ENCODE assay signal across 30 mouse cellular contexts in genomic region chr1:86459371-86459770, GRCm38 (mm10). TPM values are rescaled to one million over a fixed set of nuclear protein-coding genes. Genes with fewer than 3 reads are reported as not detected.
DNase-seq lines count a peak whose midpoint lies in the region; ATAC-seq and TF ChIP-seq lines count a peak whose summit lies in the region.
"Had no signal": no experiment of that assay in that cellular context is flagged by ENCODE, and none has a peak within 500 bp of the region (broad histone marks: within the 10 kb centered on the region; RNA-seq: fewer than 3 reads in every experiment).

No protein-coding gene starts in this region.

- DNase-seq in adrenal gland, adult 2 months: peak; percentile 31
- no peak for DNase-seq in adrenal gland, postnatal 10 days
- DNase-seq in 3T3-L1 (ENCODE audit: low read depth, low spot score) (peak; percentile 25), NIH3T3 (ENCODE audit: low read depth) (peak; percentile 67)
- DNase-seq in forebrain, postnatal 0 days: no peak
- DNase-seq in cerebellum, postnatal 14 days: no peak
- DNase-seq in hindbrain, embryonic 10.5 days (ENCODE audit: low spot score): no peak
- DNase-seq: adrenal gland, adult 8-10 months; adrenal gland, postnatal 14 days; adrenal gland, postnatal 25 days; adrenal gland, postnatal 36 days; B cell, adult 2 months; cerebellum, adult 11 months; cerebellum, adult 11-12 months; cerebellum, adult 18-20 months; cerebellum, adult 2 months; cerebellum, adult 8-10 months; cerebellum, adult 9-10 months had no signal

- no peak overlapping the region for H3K27ac ChIP-seq in forebrain, postnatal 0 days (ENCODE audit: low read depth, low read length)
- H3K27ac ChIP-seq in hindbrain, embryonic 10.5 days: no peak overlapping the region

- H3K36me3 ChIP-seq in forebrain, postnatal 0 days (ENCODE audit: insufficient read depth): no peaks in the 10 kb centered on the region
- no peaks in the 10 kb centered on the region for H3K36me3 ChIP-seq in hindbrain, embryonic 10.5 days
- H3K36me3 ChIP-seq: G1E had no signal

- no peak overlapping the region for H3K9ac ChIP-seq in forebrain, postnatal 0 days

- 83% methylated on average over 4 of the region's 4 CpGs for WGBS in forebrain, postnatal 0 days
- 89% methylated on average over 4 of the region's 4 CpGs for WGBS in hindbrain, embryonic 10.5 days

- H3K4me3 ChIP-seq in forebrain, postnatal 0 days (ENCODE audit: low read depth, low read length): no peak overlapping the region
- no peak overlapping the region for H3K4me3 ChIP-seq in hindbrain, embryonic 10.5 days

- TF ChIP-seq CTCF in forebrain, postnatal 0 days (IDR thresholded peaks at IDR 0.05; ENCODE audit: low read depth): no peak

- no peaks in the 10 kb centered on the region for H3K4me1 ChIP-seq in forebrain, postnatal 0 days (ENCODE audit: insufficient read depth)
- peaks cover 7% of the 10 kb centered on the region for H3K4me1 ChIP-seq in hindbrain, embryonic 10.5 days (replicated peaks)

- no peaks in the 10 kb centered on the region for H3K9me3 ChIP-seq in forebrain, postnatal 0 days (ENCODE audit: low read length)
- H3K9me3 ChIP-seq in hindbrain, embryonic 10.5 days: peaks cover 5% of the 10 kb centered on the region; the same call in 1 of the 2 replicates
- H3K9me3 ChIP-seq: G1E had no signal

- no peak overlapping the region for H3K4me2 ChIP-seq in forebrain, postnatal 0 days (ENCODE audit: low read depth)

- no peaks in the 10 kb centered on the region for H3K27me3 ChIP-seq in forebrain, postnatal 0 days (ENCODE audit: insufficient read depth, low read length)
- no peaks in the 10 kb centered on the region for H3K27me3 ChIP-seq in hindbrain, embryonic 10.5 days (ENCODE audit: insufficient read depth, poor library complexity, severe bottlenecking)
- H3K27me3 ChIP-seq: CH12.LX, Patski had no signal

- ATAC-seq in granulocyte monocyte progenitor cell, adult 5-6 weeks (replicated peaks; ENCODE audit: poor library complexity, severe bottlenecking): peak; percentile 20
- no peak for ATAC-seq in forebrain, postnatal 0 days
- ATAC-seq: activated CD4-positive, CD25-positive, alpha-beta regulatory T cell, adult 4 months; CD4-positive, CD25-positive, alpha-beta regulatory T cell, adult 4 months; Patski had no signal

RNA-seq across cellular contexts. Expression of gene Tex44, which starts 33.2 kb away (rescaled TPM):
- total RNA-seq in adrenal gland, adult 2 months (2021): not detected
- not detected in 2 replicates for polyA plus RNA-seq in adrenal gland, adult 2 months (2012; rRNA removed)
- not detected for total RNA-seq in adrenal gland, postnatal 10 days (2021)
- total RNA-seq in granulocyte monocyte progenitor cell, adult 5-6 weeks (2014; fragmentation: Nextera tagmentation): not detected in 2 replicates
- total RNA-seq in granulocyte monocyte progenitor cell, adult 5-6 weeks (2017): not detected in 2 replicates
- total RNA-seq in forebrain, postnatal 0 days (2014; rRNA removed): 0.29 TPM in 1 of 2 replicates, not detected in the other
- polyA plus RNA-seq in forebrain, postnatal 0 days (2015; fragmentation: Nextera tagmentation; extraction: Ambion mirVana): not detected in 2 replicates
- polyA plus RNA-seq in hindbrain, embryonic 10.5 days (2016; fragmentation: Nextera tagmentation; extraction: Ambion mirVana): not detected in 2 replicates
- total RNA-seq: adrenal gland, adult 18-20 months; adrenal gland, adult 8-10 months; adrenal gland, postnatal 14 days; adrenal gland, postnatal 25 days; adrenal gland, postnatal 36 days; adrenal gland, postnatal 4 days; CH12.LX; ES-E14; MEL had no signal
- polyA plus RNA-seq: activated CD4-positive, CD25-positive, alpha-beta regulatory T cell, adult 4 months; brain, embryonic 14.5 days; C2C12; CD4-positive, CD25-positive, alpha-beta regulatory T cell, adult 4 months; cerebellum, adult 2 months; G1E; Patski had no signal

RNA-seq across cellular contexts. Expression of gene Nmur1, which starts 33.3 kb away (rescaled TPM):
- total RNA-seq in adrenal gland, adult 2 months (2021): not detected
- 0.17 and 0.18 TPM in 2 replicates for polyA plus RNA-seq in adrenal gland, adult 2 months (2012; rRNA removed)
- total RNA-seq in adrenal gland, postnatal 10 days (2021): not detected
- not detected in 2 replicates for total RNA-seq in granulocyte monocyte progenitor cell, adult 5-6 weeks (2014; fragmentation: Nextera tagmentation)
- not detected in 2 replicates for total RNA-seq in granulocyte monocyte progenitor cell, adult 5-6 weeks (2017)
- total RNA-seq in forebrain, postnatal 0 days (2014; rRNA removed): 0.15 and 0.33 TPM in 2 replicates
- polyA plus RNA-seq in forebrain, postnatal 0 days (2015; fragmentation: Nextera tagmentation; extraction: Ambion mirVana): 0.17 and 0.19 TPM in 2 replicates
- 0.12 TPM in 1 of 2 replicates, not detected in the other for polyA plus RNA-seq in hindbrain, embryonic 10.5 days (2016; fragmentation: Nextera tagmentation; extraction: Ambion mirVana)
- total RNA-seq: adrenal gland, adult 18-20 months; adrenal gland, adult 8-10 months; adrenal gland, postnatal 14 days; adrenal gland, postnatal 25 days; adrenal gland, postnatal 36 days; adrenal gland, postnatal 4 days; CH12.LX; G1E; MEL had no signal
- polyA plus RNA-seq: G1E, Patski had no signal

Comparison
In these comparisons a context has a peak if more than half of its experiments do, and no peak if none do; other contexts are left out.
1. DNase-seq: peak in adrenal gland, adult 2 months (single experiment), 3T3-L1 (single experiment) and NIH3T3 (single experiment); none in adrenal gland, postnatal 10 days (single experiment), forebrain, postnatal 0 days (single experiment), cerebellum, postnatal 14 days (0 of 2) and hindbrain, embryonic 10.5 days (single experiment).